Mouse (Mus musculus) heart, postnatal 25 days (tissue): ENCODE measurements around the gene Cldn3. TPM values are rescaled to one million over a fixed set of nuclear protein-coding genes. Genes with fewer than 3 reads are reported as not detected.
"Not testable (repeated sequence)": the region's sequence is repeated elsewhere in the genome, so short reads cannot be mapped to it uniquely, and the experiment has no call there.

Experiments
- DNase-seq: peaks from one replicate; pipeline ENCODE4 v3.0.0; 2022; ENCODE audit warnings: low spot score
- intact Hi-C: fragments of 180-260 bp; cut with DNase I; formaldehyde crosslinking; loops from one replicate; pipeline ENCODE4 v1.15.1; 2025
- total RNA-seq, 2 experiments: library from RNA; stranded (reverse); gene quantifications; 2 replicates each; pipeline ENCODE4 v1.2.3; 2021

Cldn3 gene
- total RNA-seq = not detected

DNA sequence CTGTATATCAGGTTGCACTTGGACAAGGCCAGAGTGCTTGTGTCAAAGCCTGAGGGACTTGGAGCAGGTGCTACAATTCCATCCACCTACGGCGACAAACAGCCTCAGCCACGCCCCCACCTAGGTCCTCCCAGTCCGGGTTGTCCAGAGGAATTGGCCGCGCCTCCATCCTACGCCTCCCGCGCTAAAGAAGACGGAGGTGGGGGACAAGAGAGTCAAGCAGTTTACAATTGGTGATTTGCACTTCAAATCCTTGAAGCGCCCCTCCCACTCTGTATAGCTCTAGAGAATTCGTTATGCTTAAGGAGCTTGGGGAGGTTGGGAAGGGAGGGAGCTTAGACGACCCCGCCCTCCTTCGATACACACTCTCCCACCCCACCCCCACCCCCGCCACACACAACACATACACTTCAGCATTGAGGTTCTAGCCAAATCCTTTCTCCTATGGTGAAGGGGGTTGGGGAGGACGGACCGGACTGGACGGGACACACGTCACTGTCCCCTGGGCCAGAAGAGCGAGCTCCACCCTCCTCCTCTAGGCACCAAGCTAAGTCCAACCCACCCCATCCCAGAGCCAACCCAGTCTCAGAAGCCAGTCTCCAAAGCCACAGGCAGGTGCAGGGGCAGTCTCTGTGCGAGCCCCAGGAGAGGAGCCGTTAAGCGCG lies at the start of gene Cldn3:
TSS of gene Cldn3 (plus strand) at position 582 of the 665 bp plus-strand sequence.
- DNase-seq = no peak
- intact Hi-C loops = no loop called here

DNA sequence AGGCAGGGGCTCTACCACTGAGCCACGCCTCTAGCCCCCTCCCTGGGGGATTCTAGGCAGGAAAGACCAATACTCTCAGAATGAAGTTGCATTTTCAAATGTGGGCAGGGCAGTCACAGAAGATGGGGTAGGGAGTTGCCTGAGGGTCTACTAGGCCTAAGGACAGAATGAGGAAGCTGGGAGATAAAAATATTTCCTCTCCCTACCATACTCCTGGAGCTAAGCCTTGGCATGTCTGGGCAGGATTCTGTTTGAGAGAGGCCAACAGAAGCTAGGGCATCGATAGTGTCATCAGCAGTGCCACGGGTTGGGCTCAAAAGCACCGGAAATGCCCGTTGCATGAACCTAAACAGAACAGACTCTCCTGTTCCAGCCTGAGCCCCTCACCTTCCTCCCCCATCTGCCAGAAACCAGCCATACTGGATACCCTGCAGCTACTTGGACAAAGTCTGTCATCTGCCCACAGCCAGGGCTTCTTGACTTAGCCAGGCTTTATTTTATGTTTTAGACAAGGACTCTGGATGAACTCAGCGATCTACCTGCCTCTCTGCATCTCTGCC lies 49.3 kb upstream of the Cldn3 start:
- no peak for DNase-seq
- intact Hi-C loops = no loop called here

DNA sequence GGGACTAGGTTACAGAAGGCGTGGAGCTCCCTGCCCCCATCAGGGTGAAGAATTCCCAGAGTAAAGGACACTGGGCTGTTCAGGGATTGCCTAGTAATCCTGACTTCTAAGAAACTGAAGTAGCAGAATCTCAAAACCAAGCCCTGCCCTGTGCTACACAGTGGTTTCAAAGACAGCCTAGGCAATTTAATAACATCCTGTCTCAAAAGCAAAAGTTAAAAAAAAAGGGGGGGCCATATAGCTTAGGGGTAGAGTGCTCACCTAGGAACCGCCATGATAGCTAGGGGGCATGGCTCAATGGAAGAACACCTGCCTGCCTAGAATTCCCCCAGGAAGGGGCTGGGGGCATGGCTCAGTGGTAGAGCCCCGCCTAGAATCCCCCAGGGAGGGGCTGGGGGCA lies 46.9 kb upstream of the Cldn3 start:
- intact Hi-C loops = no loop called here
- no peak for DNase-seq

DNA sequence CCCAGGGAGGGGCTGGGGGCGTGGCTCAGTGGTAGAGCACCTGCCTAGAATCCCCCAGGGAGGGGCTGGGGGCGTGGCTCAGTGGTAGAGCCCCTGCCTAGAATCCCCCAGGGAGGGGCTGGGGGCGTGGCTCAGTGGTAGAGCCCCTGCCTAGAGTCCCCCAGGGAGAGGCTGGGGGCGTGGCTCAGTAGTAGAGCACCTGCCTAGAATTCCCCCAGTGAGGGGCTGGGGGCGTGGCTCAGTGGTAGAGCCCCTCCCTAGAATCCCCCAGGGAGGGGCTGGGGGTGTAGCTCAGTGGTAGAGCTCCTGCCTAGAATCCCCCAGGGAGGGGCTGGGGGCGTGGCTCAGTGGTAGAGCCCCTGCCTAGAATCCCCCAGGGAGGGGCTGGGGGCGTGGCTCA lies 46.5 kb upstream of the Cldn3 start:
- DNase-seq, intact Hi-C loops: not testable (repeated sequence)

DNA sequence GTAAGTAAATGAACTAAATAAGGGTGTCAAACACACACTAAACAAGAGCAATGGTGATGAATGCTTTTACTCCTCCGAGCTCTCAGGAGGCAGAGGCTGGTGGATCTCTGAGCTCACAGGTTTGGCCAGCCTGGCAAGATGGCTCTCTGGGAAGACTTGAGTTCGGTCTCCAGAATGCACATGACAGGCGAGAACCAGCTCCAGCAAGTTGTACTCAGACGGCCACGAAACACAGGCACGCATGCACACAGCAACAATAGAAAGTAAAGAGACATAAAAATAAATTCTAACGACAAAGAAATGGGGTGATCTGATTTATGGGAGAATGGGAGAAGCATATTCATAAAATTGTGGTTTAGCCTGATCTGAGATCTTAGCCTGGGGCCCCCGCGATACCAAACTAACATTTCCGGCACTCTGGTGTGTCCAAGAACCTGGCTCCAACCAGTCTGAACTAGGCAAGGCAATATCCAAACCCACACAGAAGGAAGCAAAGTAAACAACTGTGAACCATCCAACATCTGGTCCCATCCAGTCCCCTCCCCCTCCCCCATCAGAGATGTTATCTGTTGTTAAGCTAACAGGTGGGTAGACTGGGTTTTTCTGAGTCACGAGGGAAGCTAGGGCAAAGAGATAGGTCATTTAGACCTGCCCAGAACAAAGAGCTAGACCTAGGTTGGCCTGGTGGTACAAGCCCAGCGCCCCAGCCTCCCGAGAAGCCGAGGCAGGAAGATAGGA lies 44.4 kb upstream of the Cldn3 start:
- intact Hi-C loops = no loop called here
- DNase-seq = no peak

GRCm38 (mm10) chr5:134942740-134943139 lies 43.3 kb upstream of the Cldn3 start:
- intact Hi-C loops = no loop called here

DNA sequence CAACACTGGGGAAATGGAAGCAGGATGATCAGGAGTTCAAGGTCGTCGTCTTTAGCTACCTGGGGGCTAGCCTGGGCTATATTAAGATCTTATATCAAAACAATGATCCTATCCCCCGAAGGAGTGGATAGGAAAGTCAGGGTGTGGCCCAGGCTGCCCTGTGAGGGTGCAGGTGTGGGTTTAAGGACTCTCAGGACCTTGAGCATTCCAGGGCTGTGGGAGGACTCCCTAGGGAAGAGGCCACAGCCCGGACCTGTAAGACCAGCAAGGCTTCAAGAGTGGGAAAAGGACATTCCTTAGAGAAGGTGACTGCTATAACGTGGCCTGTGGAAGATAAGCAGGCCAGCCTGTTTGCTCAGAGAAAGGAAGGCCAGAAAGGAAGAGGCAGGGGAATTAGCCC lies 41.8 kb upstream of the Cldn3 start:
- DNase-seq = no peak

More at GRCm38 (mm10) chr5:134942740-134943139, 43.3 kb upstream of the Cldn3 start:
- no peak for DNase-seq

GRCm38 (mm10) chr5:134945266-134945959 lies 40.6 kb upstream of the Cldn3 start:
- intact Hi-C loops = no loop called here
- DNase-seq = no peak

More for the DNA sequence above, 41.8 kb upstream of the Cldn3 start:
- intact Hi-C loops = no loop called here

DNA sequence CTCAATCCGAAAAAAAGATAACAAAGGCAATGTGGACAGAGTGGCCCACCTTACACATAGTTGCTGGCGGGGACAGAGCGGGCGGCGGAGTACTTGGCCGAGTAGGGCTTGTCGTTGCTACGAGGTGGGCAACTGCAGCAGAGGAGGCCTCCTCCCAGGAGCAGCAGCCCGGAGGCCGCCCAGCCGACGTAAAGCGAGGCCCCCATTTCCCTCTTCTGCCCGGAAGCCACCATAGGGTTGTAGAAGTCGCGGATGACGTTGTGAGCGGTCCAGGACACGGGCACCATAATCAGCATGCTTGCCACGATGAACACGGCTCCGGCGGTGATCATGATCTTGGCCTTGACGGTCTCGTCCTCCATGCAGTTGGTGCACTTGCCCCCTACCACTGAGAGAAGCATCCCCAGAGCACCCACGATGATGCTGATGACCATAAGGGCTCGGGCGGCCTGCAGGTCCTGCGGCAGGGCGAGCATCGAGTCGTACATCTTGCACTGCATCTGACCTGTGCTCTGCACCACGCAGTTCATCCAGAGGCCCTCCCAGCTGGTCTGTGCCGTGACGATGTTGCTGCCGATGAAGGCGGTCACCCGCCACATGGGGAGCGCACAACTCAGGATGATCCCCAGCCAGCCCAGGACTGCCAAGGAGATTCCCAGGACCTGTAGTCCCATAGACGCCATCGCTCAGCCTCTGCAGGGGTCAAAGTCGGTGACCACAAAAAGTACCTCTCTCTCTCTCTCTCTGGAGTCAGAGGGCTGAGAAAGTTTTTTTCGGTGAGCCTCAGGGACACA lies 39.8 kb upstream of the Cldn3 start:
- DNase-seq = no peak
- intact Hi-C loops = no loop called here

GRCm38 (mm10) chr5:134946857-134947255 lies 39.2 kb upstream of the Cldn3 start, which contains the start of gene Cldn4:
Gene Cldn4 (minus strand): TSS chr5:134946934.
- intact Hi-C loops = no loop called here
- DNase-seq = no peak

- DNase-seq = no peak
- intact Hi-C loops = no loop called here
These were observed 38.5 kb upstream of the Cldn3 start for GRCm38 (mm10) chr5:134947420-134948084.

- DNase-seq = no peak
These were observed 38.0 kb upstream of the Cldn3 start for GRCm38 (mm10) chr5:134948085-134948439.

GRCm38 (mm10) chr5:134951053-134951884 lies 34.7 kb upstream of the Cldn3 start:
- intact Hi-C loops = no loop called here
- peak; percentile 20 for DNase-seq

More at GRCm38 (mm10) chr5:134948085-134948439, 38.0 kb upstream of the Cldn3 start:
- intact Hi-C loops = no loop called here

DNA sequence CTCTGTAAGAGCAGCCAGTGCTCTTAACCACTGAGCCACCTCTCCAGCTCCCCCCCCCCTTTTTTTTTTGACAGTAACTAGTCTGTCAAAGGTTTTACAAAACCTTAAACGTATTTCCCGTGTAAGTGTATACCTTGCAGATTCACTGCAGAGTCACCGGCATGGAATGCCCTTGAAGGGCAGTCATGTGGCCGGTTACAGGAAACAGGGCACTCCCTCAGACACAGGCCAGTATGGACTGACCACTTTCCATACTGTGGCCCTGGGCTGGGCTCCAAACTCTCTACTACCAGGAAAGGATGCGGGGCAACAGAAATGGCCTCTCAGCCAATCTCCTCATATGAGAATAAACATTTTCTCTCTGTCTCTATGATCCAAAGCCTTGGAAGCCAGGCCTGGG lies 30.5 kb upstream of the Cldn3 start:
- intact Hi-C loops = no loop called here
- no peak for DNase-seq

GRCm38 (mm10) chr5:134959114-134959513 lies 26.9 kb upstream of the Cldn3 start:
- DNase-seq = no peak
- intact Hi-C loops = no loop called here

DNA sequence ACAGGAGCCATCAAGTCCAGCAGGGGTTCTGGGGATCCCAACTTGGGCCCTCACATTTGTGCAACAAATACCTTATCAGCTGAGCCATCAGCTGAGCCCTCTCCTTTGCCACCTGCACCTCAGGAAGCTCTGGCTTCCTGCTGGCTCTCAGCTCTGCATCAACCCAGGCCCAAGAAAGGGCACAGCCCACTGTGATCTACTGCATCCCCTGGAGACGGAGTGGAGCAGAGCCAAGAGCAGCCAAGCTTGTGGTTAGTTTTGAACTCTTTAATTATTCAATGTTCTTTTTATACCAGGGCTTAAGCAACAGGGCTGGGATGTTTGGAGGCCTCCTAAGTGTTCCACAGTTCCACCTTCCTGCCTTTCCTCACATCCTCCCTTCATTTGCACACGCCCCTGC lies 25.6 kb upstream of the Cldn3 start:
- DNase-seq = no peak
- intact Hi-C loops = no loop called here

DNA sequence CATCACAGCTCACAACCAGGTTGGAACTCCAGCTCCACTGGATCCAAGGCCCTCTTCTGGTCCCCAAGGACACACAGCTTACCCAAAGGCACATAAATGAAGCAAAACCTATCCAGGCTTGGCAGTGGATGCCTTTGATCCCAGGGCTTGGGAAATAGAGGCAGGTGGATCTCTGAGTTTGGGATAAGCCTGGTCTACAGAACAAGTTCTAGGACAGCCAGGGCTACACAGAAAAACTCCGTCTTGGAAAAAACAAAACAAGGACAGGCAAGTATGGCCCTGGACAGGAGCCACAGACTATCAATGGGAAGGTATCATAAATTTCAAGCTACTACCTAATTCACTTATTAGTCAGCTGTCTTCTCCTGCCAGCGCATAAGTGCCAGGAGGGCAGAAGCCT lies 24.5 kb upstream of the Cldn3 start:
- DNase-seq = no peak
- intact Hi-C loops = no loop called here

- intact Hi-C loops = no loop called here
These were observed 22.5 kb upstream of the Cldn3 start for GRCm38 (mm10) chr5:134963546-134963945.

More at GRCm38 (mm10) chr5:134963546-134963945, 22.5 kb upstream of the Cldn3 start:
- no peak for DNase-seq
